Mouse (Mus musculus): ENCODE data around the gene Fancd2os. TPM values are rescaled to one million over a fixed set of nuclear protein-coding genes. Genes with fewer than 3 reads are reported as not detected.

The Fancd2os gene
- polyA plus RNA-seq, 1 experiment from 2014 or later, result 0.14 TPM

DNA sequence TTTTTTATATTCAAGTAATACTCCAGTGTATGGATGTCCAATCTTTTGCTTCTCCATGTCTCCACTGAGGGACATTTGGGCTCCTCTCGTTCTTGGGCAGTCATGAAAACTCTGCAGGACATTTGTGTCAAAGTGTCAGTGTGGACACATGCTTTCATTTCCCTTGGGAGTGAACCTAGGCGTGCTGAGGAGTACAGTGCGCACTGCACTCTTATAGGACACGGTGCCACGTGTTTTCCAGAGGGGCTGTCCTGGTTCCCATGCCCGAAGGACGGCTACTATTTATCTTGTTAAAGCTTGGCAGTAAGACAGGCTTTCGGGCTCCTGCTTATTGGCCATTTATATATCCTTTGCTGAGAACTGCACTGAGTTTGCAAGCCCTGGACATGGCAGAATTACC is 42.1 kb upstream of the Fancd2os start:
- peaks cover 2% of the 10 kb centered on the region for H3K36me3 ChIP-seq (replicated peaks; ENCODE audit: insufficient read depth, low read length)
- H3K9me3 ChIP-seq (ENCODE audit: low read length), result no peaks in the 10 kb centered on the region
- WGBS (ENCODE audit: insufficient replicate concordance), result 83% methylated on average over 8 of the region's 8 CpGs
- TF ChIP-seq CTCF (IDR thresholded peaks at IDR 0.05; ENCODE audit: low read depth) (no peak), EP300 (IDR thresholded peaks at IDR 0.05; ENCODE audit: low read depth) (no peak)
- no peak overlapping the region for H3K4me3 ChIP-seq (ENCODE audit: low read depth, low read length)
- ATAC-seq (no peak), DNase-seq (no peak)
- peaks cover 33% of the 10 kb centered on the region for H3K4me1 ChIP-seq (ENCODE audit: insufficient read depth)
- no peak overlapping the region for H3K9ac ChIP-seq (replicated peaks)
- H3K27ac ChIP-seq (ENCODE audit: low read depth), result no peak overlapping the region
- H3K4me2 ChIP-seq (ENCODE audit: low read depth, low read length), result no peak overlapping the region
- H3K27me3 ChIP-seq (ENCODE audit: insufficient read depth, low read length), result no peaks in the 10 kb centered on the region

DNA sequence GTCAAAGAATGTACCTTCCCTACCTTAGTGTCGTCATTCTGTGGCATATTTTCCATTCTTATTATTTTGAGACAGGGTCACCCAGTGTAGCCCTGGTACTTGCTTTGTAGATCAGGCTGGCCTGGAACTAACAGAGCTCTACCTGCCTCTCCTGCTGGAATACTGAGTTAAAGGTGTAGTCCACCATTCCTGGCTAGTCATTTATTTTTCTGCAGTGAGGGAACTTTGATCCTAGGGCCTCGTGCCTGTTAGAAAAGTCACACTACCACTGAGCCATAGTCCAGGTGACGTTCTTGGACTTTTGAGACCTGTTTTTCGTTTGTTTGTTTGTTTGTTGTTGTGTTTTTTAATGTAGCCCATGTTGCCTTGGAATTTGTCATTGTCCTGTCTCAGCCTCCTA is 38.7 kb upstream of the Fancd2os start:
- Histone ChIP-seq H3K4me2 (ENCODE audit: low read depth, low read length) (peak overlapping the region; percentile 84), H3K4me1 (ENCODE audit: insufficient read depth) (peaks cover 19% of the 10 kb centered on the region), H3K4me3 (ENCODE audit: low read depth, low read length) (peak overlapping the region; percentile 61; the same call in 1 of the 2 replicates), H3K9me3 (ENCODE audit: low read length) (no peaks in the 10 kb centered on the region), H3K9ac (replicated peaks) (peak overlapping the region; percentile 26; the same call in 1 of the 2 replicates), H3K27ac (ENCODE audit: low read depth) (peak overlapping the region; percentile 59), H3K36me3 (replicated peaks; ENCODE audit: insufficient read depth, low read length) (no peaks in the 10 kb centered on the region), H3K27me3 (ENCODE audit: insufficient read depth, low read length) (no peaks in the 10 kb centered on the region)
- no peak for DNase-seq
- no peak for TF ChIP-seq EP300 (IDR thresholded peaks at IDR 0.05; ENCODE audit: low read depth)
- no peak for TF ChIP-seq CTCF (IDR thresholded peaks at IDR 0.05; ENCODE audit: low read depth)
- 70% methylated on average over 4 of the region's 4 CpGs for WGBS (ENCODE audit: insufficient replicate concordance)
- ATAC-seq, result no peak

DNA sequence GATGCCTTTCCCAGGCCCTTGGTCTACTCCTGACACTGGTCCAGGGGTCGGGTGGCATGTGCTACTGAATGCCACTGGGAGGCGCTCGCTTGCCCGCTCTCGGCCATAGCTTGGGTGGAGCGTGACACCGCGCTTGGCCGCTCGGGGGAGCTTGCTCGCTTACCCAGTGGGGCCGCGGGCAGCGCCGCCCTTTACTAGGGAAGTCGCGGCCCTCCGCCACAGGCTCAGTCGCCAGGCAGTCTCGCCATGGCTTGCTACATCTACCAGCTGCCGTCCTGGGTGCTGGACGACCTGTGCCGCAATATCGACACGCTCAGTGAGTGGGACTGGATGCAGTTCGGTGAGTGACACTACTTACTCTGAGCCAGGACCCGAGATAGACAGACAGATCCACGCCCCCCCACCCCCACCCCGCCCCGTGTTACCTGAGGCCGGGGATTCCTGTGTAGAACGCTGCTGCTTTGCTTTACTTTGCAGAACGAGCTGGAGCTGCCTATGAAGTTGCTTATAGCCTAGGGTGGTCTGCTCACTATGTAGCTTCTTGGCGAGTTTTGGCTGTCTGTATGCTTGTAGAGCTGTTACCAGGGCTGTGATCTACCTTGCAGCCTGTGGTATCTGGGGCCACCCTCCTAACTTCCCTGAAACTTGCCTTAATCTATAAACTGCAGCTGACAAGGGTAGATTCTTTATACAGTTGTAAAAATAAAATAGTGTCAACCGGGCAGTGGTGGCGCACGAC is 38.0 kb upstream of the Fancd2os start, which contains the start of gene Irak2:
Irak2 (plus strand) TSS at position 166 of the 739 bp plus-strand sequence.
- H3K4me1 ChIP-seq (ENCODE audit: insufficient read depth), result peaks cover 13% of the 10 kb centered on the region
- H3K36me3 ChIP-seq (replicated peaks; ENCODE audit: insufficient read depth, low read length), result no peaks in the 10 kb centered on the region
- no peaks in the 10 kb centered on the region for H3K9me3 ChIP-seq (ENCODE audit: low read length)
- H3K27me3 ChIP-seq (ENCODE audit: insufficient read depth, low read length), result no peaks in the 10 kb centered on the region
- H3K9ac ChIP-seq (replicated peaks), result peak within 1 kb of the TSS; percentile 65
- H3K27ac ChIP-seq (ENCODE audit: low read depth), result peak within 1 kb of the TSS; percentile 71
- DNase-seq (peak; percentile 96), ATAC-seq (peak; percentile 97)
- H3K4me3 ChIP-seq (ENCODE audit: low read depth, low read length), result peak within 1 kb of the TSS; percentile 61
- 0 out of 2 replicates have a peak, but pooled peaks have one; percentile 10 for TF ChIP-seq EP300 (IDR thresholded peaks at IDR 0.05; ENCODE audit: low read depth)
- peak; percentile 100 for TF ChIP-seq CTCF (IDR thresholded peaks at IDR 0.05; ENCODE audit: low read depth)
- WGBS (ENCODE audit: insufficient replicate concordance), result 5% methylated on average over 35 of the region's 37 CpGs
- peak within 1 kb of the TSS; percentile 84 for H3K4me2 ChIP-seq (ENCODE audit: low read depth, low read length)

DNA sequence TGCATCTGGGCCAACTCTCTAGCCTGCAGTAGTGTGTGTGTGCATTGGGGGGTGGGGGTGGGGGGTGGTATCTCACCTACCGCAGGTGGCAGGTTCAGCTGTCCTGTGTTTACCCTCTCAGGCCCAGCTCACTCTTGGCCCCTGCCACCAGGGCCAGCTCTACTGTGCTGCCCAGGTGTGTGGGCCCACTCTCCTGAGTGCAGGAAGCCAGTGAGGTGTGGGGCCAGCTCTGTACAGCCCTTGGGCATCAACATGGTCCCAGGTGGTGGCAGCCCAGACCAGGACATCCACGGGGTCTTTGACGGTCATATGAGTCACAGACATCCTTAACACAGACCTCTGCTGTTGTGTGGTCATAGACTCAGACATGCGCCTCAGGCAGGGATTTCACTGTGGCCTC is 32.3 kb upstream of the Fancd2os start:
- Histone ChIP-seq H3K9me3 (ENCODE audit: low read length) (no peaks in the 10 kb centered on the region), H3K27me3 (ENCODE audit: insufficient read depth, low read length) (no peaks in the 10 kb centered on the region), H3K36me3 (replicated peaks; ENCODE audit: insufficient read depth, low read length) (peaks cover 37% of the 10 kb centered on the region), H3K4me2 (ENCODE audit: low read depth, low read length) (no peak overlapping the region), H3K27ac (ENCODE audit: low read depth) (no peak overlapping the region), H3K9ac (replicated peaks) (no peak overlapping the region), H3K4me1 (ENCODE audit: insufficient read depth) (no peaks in the 10 kb centered on the region), H3K4me3 (ENCODE audit: low read depth, low read length) (no peak overlapping the region)
- no peak for DNase-seq
- no peak for ATAC-seq
- 87% methylated on average over 4 of the region's 4 CpGs for WGBS (ENCODE audit: insufficient replicate concordance)
- TF ChIP-seq CTCF (IDR thresholded peaks at IDR 0.05; ENCODE audit: low read depth) (no peak), EP300 (IDR thresholded peaks at IDR 0.05; ENCODE audit: low read depth) (no peak)

DNA sequence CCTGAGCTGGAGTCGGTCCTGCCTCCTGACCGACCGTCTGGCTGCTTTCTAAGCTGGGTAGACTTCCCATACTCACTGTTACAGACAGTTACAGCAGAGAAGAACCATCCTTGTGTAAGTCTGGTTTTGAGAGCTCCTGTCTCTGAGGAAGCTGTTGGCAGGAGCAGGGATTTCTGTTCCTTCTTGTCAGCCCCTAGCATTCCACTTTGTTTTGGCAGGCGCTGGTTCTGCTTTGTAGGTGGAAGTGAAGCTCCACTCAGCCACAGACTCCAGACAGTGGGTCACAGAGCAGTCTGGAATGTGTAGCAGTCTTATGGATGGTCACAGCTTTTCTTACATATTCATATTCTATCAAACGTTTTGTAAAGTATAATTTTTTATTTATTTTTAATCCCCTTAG is 29.8 kb upstream of the Fancd2os start:
- TF ChIP-seq CTCF (IDR thresholded peaks at IDR 0.05; ENCODE audit: low read depth) (no peak), EP300 (IDR thresholded peaks at IDR 0.05; ENCODE audit: low read depth) (no peak)
- Histone ChIP-seq H3K36me3 (replicated peaks; ENCODE audit: insufficient read depth, low read length) (peaks cover 37% of the 10 kb centered on the region), H3K4me2 (ENCODE audit: low read depth, low read length) (no peak overlapping the region), H3K9me3 (ENCODE audit: low read length) (no peaks in the 10 kb centered on the region), H3K4me3 (ENCODE audit: low read depth, low read length) (no peak overlapping the region), H3K4me1 (ENCODE audit: insufficient read depth) (peaks cover 7% of the 10 kb centered on the region), H3K9ac (replicated peaks) (no peak overlapping the region), H3K27ac (ENCODE audit: low read depth) (no peak overlapping the region), H3K27me3 (ENCODE audit: insufficient read depth, low read length) (no peaks in the 10 kb centered on the region)
- DNase-seq (no peak), ATAC-seq (no peak)
- WGBS (ENCODE audit: insufficient replicate concordance), result 65% methylated on average over 5 of the region's 5 CpGs

DNA sequence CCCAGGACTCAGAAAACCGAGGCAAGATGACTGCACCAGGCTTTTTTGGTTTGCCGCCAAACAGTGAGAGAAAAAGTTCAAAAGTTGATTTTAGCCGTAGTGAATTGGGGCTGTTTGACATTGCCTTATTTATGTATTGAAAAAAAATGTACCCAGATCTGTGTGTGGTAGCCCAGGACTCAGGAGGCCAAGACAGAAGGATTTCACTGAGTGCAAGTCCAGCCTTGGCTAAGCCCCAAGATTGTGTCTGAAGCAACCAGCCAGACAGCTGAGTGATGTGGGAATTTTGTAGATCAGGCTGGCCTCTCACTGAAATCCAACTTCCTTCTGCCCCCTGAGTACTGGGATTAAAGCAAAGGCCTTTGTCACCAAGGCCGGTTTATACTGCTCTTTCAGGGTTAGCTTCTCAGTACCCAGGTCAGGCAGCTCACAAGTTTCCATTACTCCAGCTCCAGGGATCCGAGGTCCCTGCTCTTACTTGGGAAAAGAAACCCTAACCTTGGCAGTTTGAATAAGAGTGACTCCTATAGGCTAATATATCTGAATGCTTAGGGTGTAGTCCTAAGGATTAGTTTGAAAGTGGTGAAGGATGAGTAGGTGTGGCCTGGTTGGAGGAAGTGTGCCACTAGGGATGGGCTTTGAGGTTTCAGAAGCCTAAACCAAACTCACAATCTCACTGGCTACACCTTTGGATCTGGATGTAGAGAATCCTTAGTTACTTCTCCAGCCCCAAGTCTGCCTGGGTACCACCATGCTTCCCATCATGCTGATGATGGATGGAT is 24.7 kb upstream of the Fancd2os start:
- no peaks in the 10 kb centered on the region for H3K9me3 ChIP-seq (ENCODE audit: low read length)
- peaks cover 20% of the 10 kb centered on the region for H3K36me3 ChIP-seq (replicated peaks; ENCODE audit: insufficient read depth, low read length)
- DNase-seq, result no peak
- H3K27me3 ChIP-seq (ENCODE audit: insufficient read depth, low read length), result no peaks in the 10 kb centered on the region
- no peak for ATAC-seq
- H3K9ac ChIP-seq (replicated peaks), result peak overlapping the region; percentile 28; the same call in 1 of the 2 replicates
- H3K4me2 ChIP-seq (ENCODE audit: low read depth, low read length), result peak overlapping the region; percentile 83
- TF ChIP-seq CTCF (IDR thresholded peaks at IDR 0.05; ENCODE audit: low read depth), result no peak
- no peak for TF ChIP-seq EP300 (IDR thresholded peaks at IDR 0.05; ENCODE audit: low read depth)
- 62% methylated on average over 5 of the region's 5 CpGs for WGBS (ENCODE audit: insufficient replicate concordance)
- peak overlapping the region; percentile 78 for H3K4me3 ChIP-seq (ENCODE audit: low read depth, low read length)
- H3K27ac ChIP-seq (ENCODE audit: low read depth), result no peak overlapping the region; the same call in 1 of the 2 replicates
- peaks cover 17% of the 10 kb centered on the region for H3K4me1 ChIP-seq (ENCODE audit: insufficient read depth)
